Mouse (Mus musculus): ENCODE data around the gene Nat8f5.
"Not testable (repeated sequence)": the region's sequence is repeated elsewhere in the genome, so short reads cannot be mapped to it uniquely, and the experiment has no call there.

The Nat8f5 gene

GRCm38 (mm10) chr6:85836098-85836497 is 15.3 kb upstream of the Nat8f5 start:
- DNase-seq (ENCODE audit: low read depth, low spot score), result not testable (repeated sequence)

- DNase-seq (ENCODE audit: low read depth, low spot score), result not testable (repeated sequence)
These were observed 14.3 kb upstream of the Nat8f5 start for GRCm38 (mm10) chr6:85835104-85835503.

GRCm38 (mm10) chr6:85834504-85835100 is 13.8 kb upstream of the Nat8f5 start:
- DNase-seq (ENCODE audit: low read depth, low spot score), result not testable (repeated sequence)

- DNase-seq (ENCODE audit: low read depth, low spot score), result no peak
These were observed 11.1 kb upstream of the Nat8f5 start, which contains the start of gene Nat8 for GRCm38 (mm10) chr6:85831796-85832321. Gene Nat8, minus strand, starts transcription at chr6:85832082.

GRCm38 (mm10) chr6:85829462-85829861 is 8.7 kb upstream of the Nat8f5 start:
- no peak for DNase-seq (ENCODE audit: low read depth, low spot score)

- no peak for DNase-seq (ENCODE audit: low read depth, low spot score)
These were observed 5.1 kb upstream of the Nat8f5 start for GRCm38 (mm10) chr6:85825886-85826285.

GRCm38 (mm10) chr6:85823382-85824090 is 2.8 kb upstream of the Nat8f5 start:
- no peak for DNase-seq (ENCODE audit: low read depth, low spot score)

- DNase-seq (ENCODE audit: low read depth, low spot score), result no peak
These were observed 1.5 kb upstream of the Nat8f5 start for GRCm38 (mm10) chr6:85822286-85822685.

- DNase-seq (ENCODE audit: low read depth, low spot score), result no peak
These were observed 2.4 kb downstream of the Nat8f5 start for GRCm38 (mm10) chr6:85818338-85818737.

GRCm38 (mm10) chr6:85813339-85813738 is 7.4 kb downstream of the Nat8f5 start:
- DNase-seq (ENCODE audit: low read depth, low spot score), result no peak

GRCm38 (mm10) chr6:85810942-85811537 is 9.7 kb downstream of the Nat8f5 start:
- not testable (repeated sequence) for DNase-seq (ENCODE audit: low read depth, low spot score)

- DNase-seq (ENCODE audit: low read depth, low spot score), result not testable (repeated sequence)
These were observed 10.3 kb downstream of the Nat8f5 start for GRCm38 (mm10) chr6:85810514-85810913.

GRCm38 (mm10) chr6:85809784-85810183 is 11.0 kb downstream of the Nat8f5 start:
- DNase-seq (ENCODE audit: low read depth, low spot score), result not testable (repeated sequence)

- DNase-seq (ENCODE audit: low read depth, low spot score), result not testable (repeated sequence)
These were observed 17.6 kb downstream of the Nat8f5 start for GRCm38 (mm10) chr6:85803180-85803579.

All from telencephalon, adult 2 months (tissue).